Mouse (Mus musculus) mature B cell (primary cell): Measurements from ENCODE around the gene Zbtb7a.
"Not testable (repeated sequence)": the region's sequence is repeated elsewhere in the genome, so short reads cannot be mapped to it uniquely, and the experiment has no call there.

Experiments used
- in situ Hi-C: fragments of 300-500 bp; cut with MboI; formaldehyde crosslinking; loops from 2 replicates; pipeline ENCODE4 v1.14.3; 2019

The Zbtb7a gene

GRCm38 (mm10) chr10:81168521-81169244 is 33.7 kb downstream of the Zbtb7a start:
- in situ Hi-C loops = no loop called here

- in situ Hi-C loops = not testable (repeated sequence)
These were observed 34.4 kb downstream of the Zbtb7a start for GRCm38 (mm10) chr10:81169411-81169900.

- in situ Hi-C loops = loop anchor here (5.0 kb wide), 1 partner anchor 36 kb away; the partner anchor contains the start of gene Zbtb7a
These were observed 38.1 kb downstream of the Zbtb7a start for GRCm38 (mm10) chr10:81173132-81173531.

- in situ Hi-C loops = loop anchor here (5.0 kb wide), 1 partner anchor 37 kb away; the partner anchor contains the start of gene Zbtb7a
These were observed 39.8 kb downstream of the Zbtb7a start for GRCm38 (mm10) chr10:81174617-81175344.

GRCm38 (mm10) chr10:81175345-81175701 is 40.3 kb downstream of the Zbtb7a start:
- in situ Hi-C loops = not testable (repeated sequence)

GRCm38 (mm10) chr10:81175936-81176465 is 41.0 kb downstream of the Zbtb7a start:
- in situ Hi-C loops = no loop called here

GRCm38 (mm10) chr10:81176466-81177271 is 41.6 kb downstream of the Zbtb7a start, which contains the start of gene Eef2:
Gene Eef2, plus strand, starts transcription at chr10:81176631.
- in situ Hi-C loops = no loop called here

GRCm38 (mm10) chr10:81177491-81177925 is 42.5 kb downstream of the Zbtb7a start:
- in situ Hi-C loops = no loop called here

GRCm38 (mm10) chr10:81177958-81178712 is 43.1 kb downstream of the Zbtb7a start:
- in situ Hi-C loops = no loop called here

- in situ Hi-C loops = no loop called here
These were observed 43.9 kb downstream of the Zbtb7a start for GRCm38 (mm10) chr10:81178927-81179326.

GRCm38 (mm10) chr10:81179451-81180342 is 44.7 kb downstream of the Zbtb7a start:
- in situ Hi-C loops = no loop called here

- in situ Hi-C loops = no loop called here
These were observed 45.9 kb downstream of the Zbtb7a start for GRCm38 (mm10) chr10:81180946-81181345.

- in situ Hi-C loops = not testable (repeated sequence)
These were observed 46.8 kb downstream of the Zbtb7a start for GRCm38 (mm10) chr10:81181860-81182259.

- in situ Hi-C loops = no loop called here
These were observed 47.6 kb downstream of the Zbtb7a start, which contains the start of gene Dapk3 for GRCm38 (mm10) chr10:81182336-81183333. Gene Dapk3, plus strand, starts transcription at chr10:81183005.

GRCm38 (mm10) chr10:81183805-81184204 is 48.8 kb downstream of the Zbtb7a start, which contains the start of gene 4930442H23Rik:
Gene 4930442H23Rik, minus strand, starts transcription at chr10:81183849.
- in situ Hi-C loops = no loop called here

GRCm38 (mm10) chr10:81184765-81185164 is 49.7 kb downstream of the Zbtb7a start:
- in situ Hi-C loops = no loop called here

GRCm38 (mm10) chr10:81187161-81187560 is 52.1 kb downstream of the Zbtb7a start:
- in situ Hi-C loops = no loop called here

- in situ Hi-C loops = no loop called here
These were observed 54.8 kb downstream of the Zbtb7a start for GRCm38 (mm10) chr10:81189821-81190220.
